Mouse (Mus musculus) heart, embryonic 14.5 days (tissue): Measurements from ENCODE around the gene Batf. TPM values are rescaled to one million over a fixed set of nuclear protein-coding genes. Genes with fewer than 3 reads are reported as not detected.
"Not testable (repeated sequence)": the region's sequence is repeated elsewhere in the genome, so short reads cannot be mapped to it uniquely, and the experiment has no call there.

ENCODE experiments used
- ATAC-seq: fragments of 200-750 bp; cut with Nextera tagmentation; 2 replicates; pipeline ENCODE4 v1.8.0; 2017; ENCODE audit warnings: low read depth, moderate TSS enrichment; ENCODE audit not compliant: insufficient number of reproducible peaks, insufficient read depth, low FRiP score
- H3K27ac ChIP-seq, 2 experiments: fragments of 200-500 bp in 1 of 2; fragments of 300-500 bp in 1 of 2; sonication (generic) in 1 of 2; replicated peaks in 1 of 2; 2 replicates each; pipeline ENCODE4 v1.5.1; 2012 to 2014; ENCODE audit warnings: low read depth in 2 of 2, low read length in 2 of 2, control low read depth in 1 of 2, mild to moderate bottlenecking in 1 of 2, mixed read lengths in 1 of 2; ENCODE audit not compliant: control insufficient read depth in 1 of 2, insufficient read depth in 1 of 2
- H3K27me3 ChIP-seq: fragments of 300-500 bp; sonication (generic); 2 replicates; pipeline ENCODE4 v1.6.1; 2014; ENCODE audit warnings: mild to moderate bottlenecking, low read length, control low read depth; ENCODE audit not compliant: control insufficient read depth, insufficient read depth
- H3K36me3 ChIP-seq: fragments of 300-500 bp; sonication (generic); 2 replicates; pipeline ENCODE4 v1.6.1; 2014; ENCODE audit warnings: mild to moderate bottlenecking, control low read depth, low read length, mixed read lengths; ENCODE audit not compliant: control insufficient read depth, insufficient read depth
- H3K4me1 ChIP-seq, 2 experiments: fragments of 200-500 bp in 1 of 2; fragments of 300-500 bp in 1 of 2; sonication (generic) in 1 of 2; 2 replicates each; pipeline ENCODE4 v1.6.1; 2012 to 2014; ENCODE audit warnings: low read length in 2 of 2, control low read depth in 1 of 2, mixed read lengths in 1 of 2; ENCODE audit not compliant: control insufficient read depth in 2 of 2, insufficient read depth in 2 of 2
- H3K4me2 ChIP-seq: fragments of 300-500 bp; sonication (generic); 2 replicates; pipeline ENCODE4 v1.6.1; 2014; ENCODE audit warnings: mild to moderate bottlenecking, low read length
- H3K4me3 ChIP-seq, 2 experiments: fragments of 200-500 bp in 1 of 2; fragments of 300-500 bp in 1 of 2; sonication (generic) in 1 of 2; 2 replicates each; pipeline ENCODE4 v1.5.1; 2012 to 2014; ENCODE audit warnings: low read length in 2 of 2, mild to moderate bottlenecking in 2 of 2, control low read depth in 1 of 2, low read depth in 1 of 2, moderate library complexity in 1 of 2; ENCODE audit not compliant: control insufficient read depth in 1 of 2, insufficient read depth in 1 of 2
- H3K9ac ChIP-seq: fragments of 300-500 bp; sonication (generic); 2 replicates; pipeline ENCODE4 v1.6.1; 2014; ENCODE audit warnings: mild to moderate bottlenecking, low read length
- H3K9me3 ChIP-seq: fragments of 300-500 bp; sonication (generic); 2 replicates; pipeline ENCODE4 v1.6.1; 2016; ENCODE audit warnings: low read length, control low read depth; ENCODE audit not compliant: control insufficient read depth
- WGBS: fragments of 180-500 bp; shearing (Covaris S2); extraction: QIAGEN DNeasy Blood & Tissue Kit; methylation state at CpG from one replicate; pipeline ENCODE4 v1.1.7; 2014; 5-methylcytosine and 5-hydroxymethylcytosine counted together
- polyA plus RNA-seq: library from polyadenylated mRNA; unstranded; fragments of >200 nt; fragmentation: Nextera tagmentation; extraction: Ambion mirVana; gene quantifications from 2 replicates; pipeline ENCODE4 v1.2.1, GENCODE M21; 2014

The Batf gene
- polyA plus RNA-seq, 1 experiment from 2014 or later, result 4.5 TPM

- Histone ChIP-seq H3K27me3 (no peaks in the 10 kb centered on the region), H3K9me3 (no peaks in the 10 kb centered on the region), H3K27ac (no peak overlapping the region), H3K9ac (no peak overlapping the region), H3K4me1 (peaks cover 15 to 19% of the 10 kb centered on the region in 2 experiments), H3K4me2 (no peak overlapping the region), H3K4me3 (no peak overlapping the region), H3K36me3 (no peaks in the 10 kb centered on the region)
- WGBS, result 90% methylated on average over 4 of the region's 4 CpGs
- ATAC-seq, result no peak
Measured at GRCm38 (mm10) chr12:85645664-85646063, 40.8 kb upstream of the Batf start.

GRCm38 (mm10) chr12:85647346-85647745 lies 39.1 kb upstream of the Batf start:
- Histone ChIP-seq H3K9ac (no peak overlapping the region), H3K27ac (no peak overlapping the region), H3K27me3 (no peaks in the 10 kb centered on the region), H3K36me3 (no peaks in the 10 kb centered on the region), H3K4me1 (peaks cover 0 to 4% of the 10 kb centered on the region in 2 experiments; a peak in 1 of 4 replicates), H3K4me3 (no peak overlapping the region), H3K9me3 (0 out of 2 replicates have a peak, but pooled peaks cover 3% of the 10 kb centered on the region), H3K4me2 (no peak overlapping the region)
- 39% methylated on average over 10 of the region's 10 CpGs for WGBS
- no peak for ATAC-seq

GRCm38 (mm10) chr12:85647955-85648354 lies 38.5 kb upstream of the Batf start:
- ATAC-seq, result no peak

GRCm38 (mm10) chr12:85659319-85659718 lies 27.1 kb upstream of the Batf start:
- 4% methylated on average over 2 of the region's 2 CpGs for WGBS
- H3K9me3 ChIP-seq, result no peaks in the 10 kb centered on the region
- peak; percentile 58; the same call in 1 of the 2 replicates for ATAC-seq
- H3K4me3 ChIP-seq, result no peak overlapping the region
- no peaks in the 10 kb centered on the region for H3K27me3 ChIP-seq
- H3K27ac ChIP-seq, result no peak overlapping the region
- peaks cover 6 to 7% of the 10 kb centered on the region in 2 experiments; a peak in 3 of 4 replicates for H3K4me1 ChIP-seq
- no peaks in the 10 kb centered on the region for H3K36me3 ChIP-seq
- no peak overlapping the region for H3K4me2 ChIP-seq
- H3K9ac ChIP-seq, result no peak overlapping the region

More at GRCm38 (mm10) chr12:85647955-85648354, 38.5 kb upstream of the Batf start:
- H3K4me3 ChIP-seq, result no peak overlapping the region
- peaks cover 0 to 4% of the 10 kb centered on the region in 2 experiments; a peak in 1 of 4 replicates for H3K4me1 ChIP-seq
- no peak overlapping the region for H3K9ac ChIP-seq
- H3K4me2 ChIP-seq, result no peak overlapping the region
- H3K36me3 ChIP-seq, result no peaks in the 10 kb centered on the region
- 0 out of 2 replicates have a peak, but pooled peaks cover 3% of the 10 kb centered on the region for H3K9me3 ChIP-seq
- H3K27ac ChIP-seq, result no peak overlapping the region
- WGBS, result 74% methylated on average over 1 of the region's 1 CpGs
- no peaks in the 10 kb centered on the region for H3K27me3 ChIP-seq

- no peak overlapping the region for H3K9ac ChIP-seq
Measured at GRCm38 (mm10) chr12:85660855-85661254, 25.6 kb upstream of the Batf start.

GRCm38 (mm10) chr12:85662232-85662631 lies 24.2 kb upstream of the Batf start:
- H3K27me3 ChIP-seq, ATAC-seq, H3K9ac ChIP-seq, H3K9me3 ChIP-seq, H3K4me2 ChIP-seq, H3K4me3 ChIP-seq, H3K4me1 ChIP-seq, H3K36me3 ChIP-seq, H3K27ac ChIP-seq: not testable (repeated sequence)
- WGBS, result 79% methylated on average over 8 of the region's 8 CpGs

More at GRCm38 (mm10) chr12:85660855-85661254, 25.6 kb upstream of the Batf start:
- H3K4me3 ChIP-seq, result no peak overlapping the region
- H3K4me2 ChIP-seq, result no peak overlapping the region
- no peaks in the 10 kb centered on the region for H3K9me3 ChIP-seq
- H3K27ac ChIP-seq, result no peak overlapping the region
- ATAC-seq, result no peak
- 90% methylated on average over 12 of the region's 12 CpGs for WGBS
- H3K27me3 ChIP-seq, result no peaks in the 10 kb centered on the region
- peaks cover 6 to 7% of the 10 kb centered on the region in 2 experiments; a peak in 3 of 4 replicates for H3K4me1 ChIP-seq
- no peaks in the 10 kb centered on the region for H3K36me3 ChIP-seq

- Histone ChIP-seq H3K36me3 (no peaks in the 10 kb centered on the region), H3K27ac (no peak overlapping the region), H3K9ac (no peak overlapping the region), H3K4me1 (peaks cover 6 to 9% of the 10 kb centered on the region in 2 experiments; a peak in 3 of 4 replicates), H3K27me3 (no peaks in the 10 kb centered on the region), H3K9me3 (no peaks in the 10 kb centered on the region), H3K4me2 (no peak overlapping the region), H3K4me3 (no peak overlapping the region)
- ATAC-seq, result no peak
- WGBS, result 11% methylated on average over 9 of the region's 9 CpGs
Measured at GRCm38 (mm10) chr12:85662896-85663295, 23.6 kb upstream of the Batf start.

GRCm38 (mm10) chr12:85666112-85666511 lies 20.4 kb upstream of the Batf start:
- Histone ChIP-seq H3K36me3 (no peaks in the 10 kb centered on the region), H3K9ac (no peak overlapping the region), H3K4me3 (no peak overlapping the region), H3K4me1 (peaks cover 0 to 6% of the 10 kb centered on the region in 2 experiments; a peak in 3 of 4 replicates), H3K27me3 (no peaks in the 10 kb centered on the region), H3K4me2 (no peak overlapping the region), H3K9me3 (no peaks in the 10 kb centered on the region), H3K27ac (no peak overlapping the region)
- WGBS, result 77% methylated on average over 8 of the region's 8 CpGs
- ATAC-seq, result no peak
